Mouse (Mus musculus) lung, postnatal 0 days (tissue): ENCODE measurements around the gene Cpm.

Experiments
- CTCF ChIP-seq: IDR thresholded peaks from 2 replicates; pipeline ENCODE4 v1.5.1; 2016; ENCODE audit warnings: antibody characterized with exemption, mild to moderate bottlenecking
- EP300 ChIP-seq: IDR thresholded peaks from 2 replicates; pipeline ENCODE4 v1.6.1; 2016; ENCODE audit warnings: antibody characterized with exemption, mild to moderate bottlenecking, control low read depth

GRCm38 (mm10) chr10:117708376-117708775, 79.1 kb downstream of the Cpm start:
- TF ChIP-seq CTCF (no peak), EP300 (no peak)
